Mouse (Mus musculus) G1E (cell line): ENCODE results near the gene Slc25a10.

Source experiments
- CTCF ChIP-seq: IDR thresholded peaks from 2 replicates; pipeline ENCODE4 v1.5.1; 2012; ENCODE audit warnings: low read depth, low read length, inconsistent platforms, mixed read lengths
- TAL1 ChIP-seq: conservative IDR thresholded peaks from 2 replicates; pipeline ENCODE4 v1.6.1; 2012; ENCODE audit warnings: low read depth, low read length, inconsistent platforms, mixed read lengths

- TF ChIP-seq CTCF (no peak), TAL1 (no peak)
These were observed 29.4 kb downstream of the Slc25a10 start for GRCm38 (mm10) chr11:120520967-120521540.
